Mouse (Mus musculus): ENCODE results near the gene Mbtps2.

GRCm38 (mm10) chrX:157646399-157646798, 47.9 kb upstream of the Mbtps2 start:
- no peak for TF ChIP-seq CTCF (IDR thresholded peaks at IDR 0.05; ENCODE audit: low read depth)
- TF ChIP-seq EP300 (optimal IDR thresholded peaks at IDR 0.05) = no peak

All from stomach, postnatal 0 days (tissue).